Mouse (Mus musculus): ENCODE data around the gene Icam1. TPM values are rescaled to one million over a fixed set of nuclear protein-coding genes. Genes with fewer than 3 reads are reported as not detected.

Icam1 gene
- 18.7 TPM for total RNA-seq (2023)

DNA sequence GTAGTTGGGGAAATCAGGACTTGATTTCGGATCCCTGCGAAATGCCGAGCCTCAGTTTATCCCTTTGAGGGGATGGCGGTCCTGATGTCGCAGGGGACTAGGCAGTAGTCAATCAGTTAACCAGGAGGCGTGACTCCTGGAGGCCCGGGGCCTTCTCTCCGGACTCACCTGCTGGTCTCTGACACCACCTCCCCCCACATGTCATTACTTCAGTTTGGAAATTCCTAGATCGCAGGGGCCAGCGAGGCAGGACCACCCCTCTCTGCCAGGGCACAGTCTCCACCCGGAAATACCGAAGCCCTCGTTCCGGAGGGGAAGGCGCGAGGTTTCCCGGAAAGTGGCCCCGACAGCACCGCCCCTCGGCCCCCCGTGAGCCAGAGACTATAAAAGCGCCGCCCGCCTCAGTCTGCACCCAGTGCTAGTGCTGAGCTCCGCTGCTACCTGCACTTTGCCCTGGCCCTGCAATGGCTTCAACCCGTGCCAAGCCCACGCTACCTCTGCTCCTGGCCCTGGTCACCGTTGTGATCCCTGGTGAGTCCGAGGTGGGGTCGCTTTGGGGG, at the start of gene Icam1:
Gene Icam1 (plus strand): TSS at position 415 of the 560 bp plus-strand sequence.

DNA sequence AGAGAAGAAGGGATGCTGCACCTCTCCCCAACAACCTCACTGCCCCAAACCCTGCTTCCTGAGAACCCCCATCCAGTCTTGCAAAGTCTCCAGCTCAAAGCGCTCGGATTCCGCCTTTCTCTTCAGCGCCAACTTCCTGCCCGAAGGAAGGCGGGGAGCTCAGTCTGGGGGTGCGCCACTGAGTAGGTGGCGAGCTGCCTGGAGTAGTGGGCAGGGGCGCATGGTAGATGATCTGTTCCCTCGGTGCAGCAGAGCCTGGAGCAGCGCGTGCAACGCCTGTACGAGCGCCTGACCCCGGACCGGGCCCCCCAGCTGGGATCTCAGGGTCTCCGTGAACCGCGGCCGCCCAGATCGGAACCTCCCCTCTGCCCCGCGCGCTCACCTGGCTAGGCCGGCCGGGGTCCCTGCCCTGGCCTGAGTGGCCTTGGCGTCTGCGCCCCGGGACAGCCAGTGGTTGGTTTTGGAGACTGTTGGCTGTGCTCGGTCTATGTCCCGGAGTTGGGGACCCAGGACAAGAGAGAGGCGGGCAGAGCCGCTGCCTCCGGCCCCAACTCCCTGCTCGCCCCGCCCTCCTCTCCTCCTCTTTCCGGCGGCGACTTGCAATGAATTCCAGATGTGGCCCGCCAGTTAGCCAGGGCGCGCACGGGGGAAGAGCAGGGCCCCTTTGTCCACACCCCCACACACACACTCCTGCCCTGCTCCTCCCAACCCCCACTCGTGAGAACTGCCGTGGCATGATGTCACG, 39.4 kb upstream of the Icam1 start, which contains the start of gene S1pr2:
Gene S1pr2 (minus strand): TSS at position 566 of the 745 bp plus-strand sequence.

GRCm38 (mm10) chr9:21002627-21003551, 12.9 kb upstream of the Icam1 start, which contains the start of gene Mrpl4:
Gene Mrpl4, plus strand, starts transcription at chr9:21002738.

DNA sequence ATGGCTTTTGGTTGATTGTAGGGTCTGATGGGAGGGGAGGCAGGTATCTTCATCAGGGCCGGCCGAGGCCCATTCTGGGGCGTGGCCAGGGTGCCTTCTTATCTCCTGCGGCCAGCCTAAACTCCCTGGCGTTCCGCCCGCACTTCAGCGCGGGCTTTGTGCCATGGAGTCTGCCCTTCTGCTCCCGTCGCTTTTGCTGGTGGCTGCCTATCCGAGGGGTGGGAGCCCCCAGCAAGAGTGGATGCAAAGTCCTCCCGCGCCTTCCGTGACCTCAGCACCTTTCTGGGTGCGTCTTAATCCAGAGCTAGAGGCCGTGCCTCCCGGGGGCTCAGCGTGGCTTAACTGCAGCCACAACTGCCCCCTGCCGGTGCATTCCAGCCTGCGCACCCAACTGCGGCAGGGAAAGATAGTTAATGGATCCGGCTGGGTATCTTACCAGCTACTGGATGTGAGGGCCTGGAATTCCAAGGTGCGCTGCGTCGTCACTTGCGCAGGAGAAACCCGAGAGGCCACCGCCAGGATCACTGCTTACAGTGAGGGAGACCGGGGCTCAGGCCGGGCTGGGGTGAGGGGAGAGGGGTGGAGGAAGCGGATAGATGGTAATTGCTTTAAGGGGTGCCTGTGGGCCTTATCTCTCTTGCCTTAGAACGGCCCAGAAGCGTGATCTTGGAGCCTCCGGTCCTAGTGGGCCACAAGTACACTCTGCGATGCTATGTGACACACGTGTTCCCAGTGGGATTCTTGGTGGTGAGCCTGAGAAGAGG, 13.7 kb downstream of the Icam1 start, which contains the start of gene Icam4:
Gene Icam4 (plus strand): TSS at position 83 of the 764 bp plus-strand sequence.

DNA sequence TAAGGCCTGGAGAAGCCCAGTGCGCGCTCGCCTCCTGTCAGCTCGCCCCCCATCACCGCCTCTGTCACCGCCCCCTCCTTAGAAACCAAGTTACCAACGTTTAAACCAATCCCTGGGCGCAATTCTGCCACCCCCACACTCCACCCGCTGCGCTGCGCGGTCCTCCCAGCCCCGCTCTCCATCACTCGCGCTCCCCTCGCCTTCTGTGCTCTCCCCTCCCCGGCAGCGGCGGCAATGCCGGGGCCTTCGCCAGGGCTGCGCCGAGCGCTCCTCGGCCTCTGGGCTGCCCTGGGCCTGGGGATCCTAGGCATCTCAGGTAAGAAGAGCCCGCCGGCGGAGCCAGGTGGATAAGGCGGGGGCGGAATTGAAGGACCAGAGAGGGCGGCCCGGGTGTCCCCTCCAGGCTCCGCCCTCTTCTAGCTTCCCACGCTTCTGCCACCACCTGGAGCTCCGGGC, 16.1 kb downstream of the Icam1 start, which contains the start of gene Icam5:
Gene Icam5 (plus strand): TSS at position 178 of the 456 bp plus-strand sequence.

GRCm38 (mm10) chr9:21067006-21067684, 51.4 kb downstream of the Icam1 start, which contains the start of gene Zglp1:
Gene Zglp1, minus strand, starts transcription at chr9:21067093.

DNA sequence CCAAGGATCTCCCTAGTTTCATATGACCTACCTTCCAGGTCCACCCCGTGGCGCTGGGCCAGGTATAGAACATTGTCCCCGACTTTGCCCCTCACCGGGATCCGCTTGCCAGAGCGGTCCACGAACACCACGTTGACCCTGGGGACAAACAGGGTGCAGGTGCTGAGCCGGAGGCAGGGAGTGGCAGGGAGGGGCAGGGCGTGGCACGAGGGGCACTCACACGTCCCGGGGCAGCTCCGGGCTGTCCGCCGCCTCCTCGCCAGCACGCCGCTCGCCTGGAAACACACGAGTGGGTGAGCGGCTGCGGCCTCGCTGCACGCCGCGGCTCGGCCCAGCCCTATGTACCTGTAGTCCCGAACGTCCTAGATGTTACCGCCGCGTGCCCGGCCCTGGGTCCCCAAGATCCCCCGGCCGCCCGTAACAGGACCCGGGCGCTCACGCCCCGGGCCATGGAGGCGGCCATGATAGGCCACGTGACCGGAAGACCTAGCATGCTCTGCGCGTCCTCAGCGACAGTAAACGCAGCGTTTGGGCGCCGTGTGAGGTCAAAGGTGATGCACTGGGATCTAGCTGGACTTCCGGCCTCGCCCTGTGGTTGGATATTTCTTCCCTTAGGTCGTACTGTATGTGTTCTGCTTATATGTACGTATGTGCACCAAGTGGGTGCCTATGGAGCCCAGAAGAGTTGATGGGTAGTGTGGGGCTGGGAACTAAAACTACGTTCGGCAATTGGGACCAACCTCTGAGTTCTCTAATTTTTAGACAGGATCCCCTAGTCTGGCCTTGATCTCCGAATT, 57.5 kb downstream of the Icam1 start, which contains the start of the genes Gm49373 and Fdx1l:
Gene Gm49373 (minus strand): TSS at position 53 of the 797 bp plus-strand sequence.
Gene Fdx1l (minus strand): TSS at position 571 of the 797 bp plus-strand sequence.

Other genes with a start within 250 kb of the Icam1 start
- gene Col5a3, start 200.9 kb upstream of the Icam1 start, total RNA-seq (2023) = 0.29 TPM
- gene Rdh8, start 197.5 kb upstream of the Icam1 start, total RNA-seq (2023) = not detected
- 42.0 TPM for gene A230050P20Rik, start 147.3 kb upstream of the Icam1 start, total RNA-seq (2023)
- 1.7 TPM for gene Angptl6, start 136.3 kb upstream of the Icam1 start, total RNA-seq (2023)
- gene Ppan, start 127.8 kb upstream of the Icam1 start, total RNA-seq (2023) = 83.2 TPM
- 180 TPM for gene Eif3g, start 117.4 kb upstream of the Icam1 start, total RNA-seq (2023)
- gene Dnmt1, start 56.1 kb upstream of the Icam1 start, total RNA-seq (2023) = 82.7 TPM
- 2.1 TPM for gene S1pr2, start 39.2 kb upstream of the Icam1 start, total RNA-seq (2023)
- gene Mrpl4, start 13.2 kb upstream of the Icam1 start, total RNA-seq (2023) = 41.2 TPM
- gene Icam4, start 13.4 kb downstream of the Icam1 start, total RNA-seq (2023) = 0.97 TPM
- 0.23 TPM for gene Icam5, start 16.1 kb downstream of the Icam1 start, total RNA-seq (2023)
- gene Zglp1, start 51.1 kb downstream of the Icam1 start, total RNA-seq (2023) = not detected
- gene Gm49373, start 57.1 kb downstream of the Icam1 start, total RNA-seq (2023) = 1.5 TPM
- gene Fdx1l, start 57.6 kb downstream of the Icam1 start, total RNA-seq (2023) = 26.2 TPM
- 13.0 TPM for gene Gm38431, start 76.0 kb downstream of the Icam1 start, total RNA-seq (2023)
- gene Raver1, start 76.0 kb downstream of the Icam1 start, total RNA-seq (2023) = 116 TPM
- gene Tyk2, start 115.3 kb downstream of the Icam1 start, total RNA-seq (2023) = 50.5 TPM
- 138 TPM for gene Cdc37, start 134.0 kb downstream of the Icam1 start, total RNA-seq (2023)
- 1.6 TPM for gene Pde4a, start 149.7 kb downstream of the Icam1 start, total RNA-seq (2023)
- 24.0 TPM for gene Keap1, start 223.4 kb downstream of the Icam1 start, total RNA-seq (2023)
- gene S1pr5, start 232.5 kb downstream of the Icam1 start, total RNA-seq (2023) = 0.29 TPM
- 52.4 TPM for gene Atg4d, start 249.3 kb downstream of the Icam1 start, total RNA-seq (2023)